Mouse (Mus musculus): Measurements from ENCODE around the gene Akr1c13. TPM values are rescaled to one million over a fixed set of nuclear protein-coding genes. Genes with fewer than 3 reads are reported as not detected.

Gene Akr1c13
- total and polyA plus RNA-seq, 2 experiments, result 30.1 to 231 TPM

DNA sequence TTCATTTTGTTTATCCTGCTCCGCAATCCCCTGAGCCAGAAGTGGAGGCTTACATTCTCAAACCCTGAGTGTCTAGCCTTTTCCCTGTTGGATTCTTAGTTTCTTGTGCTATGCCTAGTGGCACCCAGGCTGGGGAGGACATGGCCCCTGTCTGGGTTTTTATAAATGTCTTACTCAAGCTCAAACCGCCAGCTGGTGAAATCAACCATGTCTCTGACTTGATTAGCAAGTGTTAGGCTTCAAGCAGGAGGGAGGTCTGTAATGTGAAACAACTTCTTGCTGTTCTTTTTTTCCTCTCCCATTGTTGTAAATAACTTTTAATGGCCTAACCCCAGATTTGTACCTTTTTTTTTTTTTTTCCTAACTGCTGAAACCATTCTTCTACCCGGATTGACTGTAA is 58.4 kb downstream of the Akr1c13 start:
- WGBS, result 89% methylated on average over 3 of the region's 3 CpGs
- H3K27me3 ChIP-seq (ENCODE audit: control insufficient read depth, insufficient read depth, low read length), result no peaks in the 10 kb centered on the region
- no peak for DNase-seq (ENCODE audit: extremely low read depth, low read depth, low spot score)
- H3K79me2 ChIP-seq (ENCODE audit: control insufficient read depth, insufficient read depth, low read length), result no peaks in the 10 kb centered on the region
- no peaks in the 10 kb centered on the region for H3K4me1 ChIP-seq (ENCODE audit: control insufficient read depth, insufficient read depth, low read length)
- H3K4me3 ChIP-seq (ENCODE audit: insufficient read depth, low read depth, low read length), result no peak overlapping the region
- H3K9ac ChIP-seq (ENCODE audit: low read depth, low read length), result no peak overlapping the region
- TF ChIP-seq POLR2A (IDR thresholded peaks at IDR 0.05; ENCODE audit: extremely low read depth, insufficient read depth, low read length), result no peak
- no peak for TF ChIP-seq CTCF (IDR thresholded peaks at IDR 0.05; ENCODE audit: low read depth, low read length)
- peaks cover 25% of the 10 kb centered on the region for H3K36me3 ChIP-seq (ENCODE audit: control insufficient read depth, insufficient read depth, low read length)
- H3K27ac ChIP-seq (replicated peaks; ENCODE audit: insufficient read depth, low read depth, low read length), result no peak overlapping the region

Other genes starting within 250 kb of the Akr1c13 start
- gene Ucn3, start 245.8 kb upstream of the Akr1c13 start, total RNA-seq (2014; rRNA removed), result not detected in 2 replicates
- not detected in 2 replicates for gene Ucn3, start 245.8 kb upstream of the Akr1c13 start, polyA plus RNA-seq (2012; rRNA removed)
- gene Akr1c14, start 142.1 kb upstream of the Akr1c13 start, total RNA-seq (2014; rRNA removed), result 559 and 727 TPM in 2 replicates
- 72.5 and 77.5 TPM in 2 replicates for gene Akr1c14, start 142.1 kb upstream of the Akr1c13 start, polyA plus RNA-seq (2012; rRNA removed)
- 0.55 and 3.0 TPM in 2 replicates for gene Akr1c18, start 40.5 kb upstream of the Akr1c13 start, total RNA-seq (2014; rRNA removed)
- gene Akr1c18, start 40.5 kb upstream of the Akr1c13 start, polyA plus RNA-seq (2012; rRNA removed), result not detected in 2 replicates
- gene Akr1c19, start 37.5 kb downstream of the Akr1c13 start, total RNA-seq (2014; rRNA removed), result 182 and 199 TPM in 2 replicates
- 20.3 and 25.8 TPM in 2 replicates for gene Akr1c19, start 37.5 kb downstream of the Akr1c13 start, polyA plus RNA-seq (2012; rRNA removed)
- 97.7 and 125 TPM in 2 replicates for gene Akr1c12, start 88.3 kb downstream of the Akr1c13 start, total RNA-seq (2014; rRNA removed)
- 21.0 and 22.8 TPM in 2 replicates for gene Akr1c12, start 88.3 kb downstream of the Akr1c13 start, polyA plus RNA-seq (2012; rRNA removed)
- gene Akr1c6, start 243.2 kb downstream of the Akr1c13 start, total RNA-seq (2014; rRNA removed), result 1,137 and 1,675 TPM in 2 replicates
- gene Akr1c6, start 243.2 kb downstream of the Akr1c13 start, polyA plus RNA-seq (2012; rRNA removed), result 288 and 353 TPM in 2 replicates

Data from liver, adult 2 months (tissue).